Mouse (Mus musculus) embryonic facial prominence, embryonic 12.5 days (tissue): ENCODE data around the gene Gm5426. TPM values are rescaled to one million over a fixed set of nuclear protein-coding genes. Genes with fewer than 3 reads are reported as not detected.
"Not testable (repeated sequence)": the region's sequence is repeated elsewhere in the genome, so short reads cannot be mapped to it uniquely, and the experiment has no call there.

Experiments
- ATAC-seq: fragments of 200-750 bp; cut with Nextera tagmentation; 2 replicates; pipeline ENCODE4 v1.8.0; 2017; ENCODE audit not compliant: insufficient number of reproducible peaks, insufficient read depth, low FRiP score, low TSS enrichment
- H3K27ac ChIP-seq: fragments of 300-500 bp; sonication (generic); 2 replicates; pipeline ENCODE4 v1.5.1; 2016; ENCODE audit warnings: mild to moderate bottlenecking
- H3K27me3 ChIP-seq: fragments of 300-500 bp; sonication (generic); 2 replicates; pipeline ENCODE4 v1.6.1; 2016; ENCODE audit warnings: mild to moderate bottlenecking, moderate library complexity
- H3K36me3 ChIP-seq: fragments of 300-500 bp; sonication (generic); 2 replicates; pipeline ENCODE4 v1.6.1; 2016; ENCODE audit warnings: mild to moderate bottlenecking
- H3K4me1 ChIP-seq: fragments of 300-500 bp; sonication (generic); 2 replicates; pipeline ENCODE4 v1.6.1; 2016
- H3K4me2 ChIP-seq: fragments of 300-500 bp; sonication (generic); replicated peaks from 2 replicates; pipeline ENCODE4 v1.6.1; 2016; ENCODE audit warnings: mild to moderate bottlenecking, moderate library complexity
- H3K4me3 ChIP-seq: fragments of 300-500 bp; sonication (generic); 2 replicates; pipeline ENCODE4 v1.5.1; 2016; ENCODE audit warnings: mild to moderate bottlenecking
- H3K9ac ChIP-seq: fragments of 300-500 bp; sonication (generic); 2 replicates; pipeline ENCODE4 v1.6.1; 2016; ENCODE audit warnings: mild to moderate bottlenecking, moderate library complexity
- H3K9me3 ChIP-seq: fragments of 300-500 bp; sonication (generic); 2 replicates; pipeline ENCODE4 v1.6.1; 2016; ENCODE audit warnings: mild to moderate bottlenecking, moderate library complexity
- WGBS: fragments of 180-500 bp; shearing (Covaris S2); methylation state at CpG from one replicate; pipeline ENCODE4 v1.1.7; 2016; 5-methylcytosine and 5-hydroxymethylcytosine counted together
- polyA plus RNA-seq: library from polyadenylated mRNA; unstranded; fragments of >200 nt; fragmentation: Nextera tagmentation; extraction: Ambion mirVana; gene quantifications from 2 replicates; pipeline ENCODE4 v1.2.1, GENCODE M21; 2016

The Gm5426 gene
- polyA plus RNA-seq, result not detected in 2 replicates

- H3K36me3 ChIP-seq, H3K4me2 ChIP-seq, H3K9ac ChIP-seq, H3K9me3 ChIP-seq, H3K4me1 ChIP-seq, H3K27me3 ChIP-seq, H3K27ac ChIP-seq, H3K4me3 ChIP-seq, ATAC-seq: not testable (repeated sequence)
- WGBS, result 95% methylated on average over 6 of the region's 6 CpGs
These were observed at the start of gene Gm5426 for GRCm38 (mm10) chr10:96136451-96136850. TSS of gene Gm5426 (plus strand) at chr10:96136603.

GRCm38 (mm10) chr10:96089744-96090143, 46.7 kb upstream of the Gm5426 start:
- Histone ChIP-seq H3K4me3 (no peak overlapping the region), H3K9ac (no peak overlapping the region), H3K36me3 (no peaks in the 10 kb centered on the region), H3K9me3 (no peaks in the 10 kb centered on the region), H3K4me1 (no peaks in the 10 kb centered on the region), H3K27me3 (no peaks in the 10 kb centered on the region), H3K4me2 (no peak overlapping the region), H3K27ac (no peak overlapping the region)
- ATAC-seq, result no peak
- 51% methylated on average over 1 of the region's 1 CpGs for WGBS

GRCm38 (mm10) chr10:96090388-96090787, 46.0 kb upstream of the Gm5426 start:
- no peak overlapping the region for H3K27ac ChIP-seq
- H3K4me1 ChIP-seq, result no peaks in the 10 kb centered on the region
- H3K4me2 ChIP-seq, result no peak overlapping the region
- H3K9me3 ChIP-seq, result no peaks in the 10 kb centered on the region
- no peak overlapping the region for H3K4me3 ChIP-seq
- no peaks in the 10 kb centered on the region for H3K27me3 ChIP-seq
- H3K36me3 ChIP-seq, result no peaks in the 10 kb centered on the region
- 81% methylated on average over 3 of the region's 3 CpGs for WGBS
- ATAC-seq, result no peak
- H3K9ac ChIP-seq, result no peak overlapping the region

- Histone ChIP-seq H3K9ac (no peak overlapping the region), H3K4me3 (no peak overlapping the region), H3K36me3 (no peaks in the 10 kb centered on the region), H3K4me1 (no peaks in the 10 kb centered on the region), H3K4me2 (no peak overlapping the region), H3K27me3 (no peaks in the 10 kb centered on the region), H3K27ac (no peak overlapping the region), H3K9me3 (no peaks in the 10 kb centered on the region)
- no peak for ATAC-seq
- WGBS, result 52% methylated on average over 2 of the region's 2 CpGs
These were observed 42.4 kb upstream of the Gm5426 start for GRCm38 (mm10) chr10:96093890-96094531.

- ATAC-seq, result no peak
- H3K9me3 ChIP-seq, result no peaks in the 10 kb centered on the region
- H3K27ac ChIP-seq, result no peak overlapping the region
- H3K4me1 ChIP-seq, result no peaks in the 10 kb centered on the region
- H3K9ac ChIP-seq, result no peak overlapping the region
- H3K27me3 ChIP-seq, result no peaks in the 10 kb centered on the region
- H3K4me3 ChIP-seq, result no peak overlapping the region
- no peak overlapping the region for H3K4me2 ChIP-seq
- 75% methylated on average over 2 of the region's 2 CpGs for WGBS
- no peaks in the 10 kb centered on the region for H3K36me3 ChIP-seq
These were observed 41.8 kb upstream of the Gm5426 start for GRCm38 (mm10) chr10:96094559-96094958.

- Histone ChIP-seq H3K4me2 (no peak overlapping the region), H3K4me1 (no peaks in the 10 kb centered on the region), H3K9ac (no peak overlapping the region), H3K4me3 (no peak overlapping the region), H3K9me3 (no peaks in the 10 kb centered on the region), H3K27me3 (no peaks in the 10 kb centered on the region), H3K36me3 (no peaks in the 10 kb centered on the region), H3K27ac (no peak overlapping the region)
- no peak for ATAC-seq
- WGBS, result 91% methylated on average over 7 of the region's 7 CpGs
These were observed 39.7 kb upstream of the Gm5426 start for GRCm38 (mm10) chr10:96096730-96097129.

- no peak for ATAC-seq
- H3K9ac ChIP-seq, result no peak overlapping the region
These were observed 35.4 kb upstream of the Gm5426 start for GRCm38 (mm10) chr10:96101035-96101434.

GRCm38 (mm10) chr10:96104158-96104557, 32.2 kb upstream of the Gm5426 start:
- no peak for ATAC-seq
- no peaks in the 10 kb centered on the region for H3K36me3 ChIP-seq
- H3K9ac ChIP-seq, result no peak overlapping the region
- 39% methylated on average over 3 of the region's 3 CpGs for WGBS
- no peak overlapping the region for H3K4me2 ChIP-seq
- H3K27ac ChIP-seq, result no peak overlapping the region
- H3K4me3 ChIP-seq, result no peak overlapping the region
- H3K27me3 ChIP-seq, result no peaks in the 10 kb centered on the region
- no peaks in the 10 kb centered on the region for H3K4me1 ChIP-seq
- H3K9me3 ChIP-seq, result no peaks in the 10 kb centered on the region

More at GRCm38 (mm10) chr10:96101035-96101434, 35.4 kb upstream of the Gm5426 start:
- 88% methylated on average over 4 of the region's 4 CpGs for WGBS
- Histone ChIP-seq H3K36me3 (no peaks in the 10 kb centered on the region), H3K9me3 (no peaks in the 10 kb centered on the region), H3K27ac (no peak overlapping the region), H3K4me3 (no peak overlapping the region), H3K4me1 (no peaks in the 10 kb centered on the region), H3K4me2 (no peak overlapping the region), H3K27me3 (no peaks in the 10 kb centered on the region)

- WGBS, result 85% methylated on average over 4 of the region's 4 CpGs
- H3K9me3 ChIP-seq, result no peaks in the 10 kb centered on the region
- H3K27me3 ChIP-seq, result no peaks in the 10 kb centered on the region
- H3K27ac ChIP-seq, result no peak overlapping the region
- H3K4me2 ChIP-seq, result no peak overlapping the region
- no peaks in the 10 kb centered on the region for H3K36me3 ChIP-seq
- ATAC-seq, result no peak
- no peak overlapping the region for H3K9ac ChIP-seq
- no peak overlapping the region for H3K4me3 ChIP-seq
- H3K4me1 ChIP-seq, result no peaks in the 10 kb centered on the region
These were observed 31.8 kb upstream of the Gm5426 start for GRCm38 (mm10) chr10:96104624-96105023.

GRCm38 (mm10) chr10:96105124-96105523, 31.3 kb upstream of the Gm5426 start:
- no peak overlapping the region for H3K9ac ChIP-seq
- no peak for ATAC-seq
- H3K4me3 ChIP-seq, result no peak overlapping the region
- no peaks in the 10 kb centered on the region for H3K27me3 ChIP-seq
- H3K9me3 ChIP-seq, result no peaks in the 10 kb centered on the region
- H3K4me1 ChIP-seq, result no peaks in the 10 kb centered on the region
- H3K36me3 ChIP-seq, result no peaks in the 10 kb centered on the region
- H3K4me2 ChIP-seq, result no peak overlapping the region
- no peak overlapping the region for H3K27ac ChIP-seq
- 72% methylated on average over 2 of the region's 2 CpGs for WGBS

- H3K4me2 ChIP-seq, result no peak overlapping the region
- 68% methylated on average over 4 of the region's 4 CpGs for WGBS
- ATAC-seq, result no peak
These were observed 29.3 kb upstream of the Gm5426 start for GRCm38 (mm10) chr10:96106972-96107720.

GRCm38 (mm10) chr10:96107825-96108224, 28.6 kb upstream of the Gm5426 start:
- Histone ChIP-seq H3K9ac (no peak overlapping the region), H3K27ac (no peak overlapping the region), H3K4me2 (no peak overlapping the region), H3K4me1 (no peaks in the 10 kb centered on the region), H3K36me3 (no peaks in the 10 kb centered on the region), H3K4me3 (no peak overlapping the region), H3K9me3 (no peaks in the 10 kb centered on the region), H3K27me3 (no peaks in the 10 kb centered on the region)
- 35% methylated on average over 1 of the region's 1 CpGs for WGBS
- no peak for ATAC-seq

More at GRCm38 (mm10) chr10:96106972-96107720, 29.3 kb upstream of the Gm5426 start:
- Histone ChIP-seq H3K4me1 (no peaks in the 10 kb centered on the region), H3K9ac (no peak overlapping the region), H3K9me3 (no peaks in the 10 kb centered on the region), H3K4me3 (no peak overlapping the region), H3K36me3 (no peaks in the 10 kb centered on the region), H3K27me3 (no peaks in the 10 kb centered on the region), H3K27ac (no peak overlapping the region)
